Mouse (Mus musculus): ENCODE data around the gene Scn10a.
A peak's percentile ranks its signal among the peaks of the same experiment; 100 is the strongest.

Gene Scn10a

GRCm38 (mm10) chr9:119575732-119576131, 143.4 kb downstream of the Scn10a start:
- no peak for DNase-seq (ENCODE audit: low read depth, low spot score)

- DNase-seq (ENCODE audit: low read depth, low spot score): no peak
Measured at GRCm38 (mm10) chr9:119574366-119574765, 144.8 kb downstream of the Scn10a start.

- DNase-seq (ENCODE audit: low read depth, low spot score): no peak
Measured at GRCm38 (mm10) chr9:119573009-119573408, 146.1 kb downstream of the Scn10a start.

- peak; percentile 97 for DNase-seq (ENCODE audit: low read depth, low spot score)
Measured at GRCm38 (mm10) chr9:119571411-119571888, 147.7 kb downstream of the Scn10a start.

GRCm38 (mm10) chr9:119570652-119571051, 148.5 kb downstream of the Scn10a start:
- DNase-seq (ENCODE audit: low read depth, low spot score): no peak

- no peak for DNase-seq (ENCODE audit: low read depth, low spot score)
Measured at GRCm38 (mm10) chr9:119568732-119569131, 150.4 kb downstream of the Scn10a start.

- no peak for DNase-seq (ENCODE audit: low read depth, low spot score)
Measured at GRCm38 (mm10) chr9:119567800-119568199, 151.3 kb downstream of the Scn10a start.

GRCm38 (mm10) chr9:119566214-119566613, 152.9 kb downstream of the Scn10a start:
- DNase-seq (ENCODE audit: low read depth, low spot score): no peak

- DNase-seq (ENCODE audit: low read depth, low spot score): no peak
Measured at GRCm38 (mm10) chr9:119564803-119565202, 154.3 kb downstream of the Scn10a start.

GRCm38 (mm10) chr9:119563617-119564016, 155.5 kb downstream of the Scn10a start:
- DNase-seq (ENCODE audit: low read depth, low spot score): no peak

- no peak for DNase-seq (ENCODE audit: low read depth, low spot score)
Measured at GRCm38 (mm10) chr9:119562256-119562655, 156.9 kb downstream of the Scn10a start.

GRCm38 (mm10) chr9:119561746-119562145, 157.4 kb downstream of the Scn10a start:
- DNase-seq (ENCODE audit: low read depth, low spot score): no peak

- no peak for DNase-seq (ENCODE audit: low read depth, low spot score)
Measured at GRCm38 (mm10) chr9:119559537-119560276, 159.4 kb downstream of the Scn10a start.
